Mouse (Mus musculus): ENCODE measurements around the gene Bivm. TPM values are rescaled to one million over a fixed set of nuclear protein-coding genes. Genes with fewer than 3 reads are reported as not detected.

Bivm gene
- total RNA-seq (2014; rRNA removed) (7.5 and 7.8 TPM in 2 replicates), polyA plus RNA-seq (2012; rRNA removed) (5.1 and 6.5 TPM in 2 replicates)

DNA sequence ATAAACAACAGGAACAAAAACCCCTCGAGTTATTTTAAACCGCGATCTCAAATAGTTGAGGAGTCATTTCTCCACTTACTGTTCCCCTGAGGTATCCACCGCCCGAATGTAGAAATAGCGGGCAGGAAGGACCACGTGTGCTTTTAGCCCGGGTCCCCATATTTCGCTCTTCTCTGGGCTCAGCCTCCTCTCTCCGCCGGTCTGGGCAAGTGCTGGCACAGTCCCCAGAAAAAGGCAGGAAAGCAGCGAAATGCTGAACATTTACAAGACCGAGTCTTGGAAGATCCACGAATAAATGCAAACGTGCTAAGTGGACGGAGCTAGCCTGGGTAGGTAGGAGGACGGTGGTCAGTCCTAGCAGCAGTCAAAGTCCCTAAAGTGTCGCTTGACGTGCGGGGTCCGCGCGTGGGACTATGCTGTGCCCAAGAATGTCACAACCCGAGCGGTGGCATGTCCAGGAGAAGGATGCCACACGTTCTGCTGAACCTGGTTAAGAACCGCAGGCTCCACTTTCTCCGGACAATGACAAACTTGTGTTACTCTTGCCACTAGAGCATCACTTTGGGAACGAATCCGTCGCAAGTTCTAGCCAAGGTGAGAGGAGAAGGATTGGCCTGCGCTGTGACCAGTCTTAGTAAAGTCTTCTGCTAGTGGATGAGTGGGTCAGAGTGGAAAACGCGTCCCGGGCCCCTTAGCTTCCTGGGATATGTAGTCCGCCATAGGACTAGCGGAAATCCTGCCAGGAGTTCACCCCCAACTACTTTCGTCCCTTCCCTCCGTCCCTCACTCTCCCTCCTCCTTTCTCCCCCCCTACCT is at the start of gene Bivm, which contains the start of gene Kdelc1:
TSS of gene Bivm (plus strand) at position 719 of the 816 bp plus-strand sequence.
TSS of gene Kdelc1 (minus strand) at position 570 of the 816 bp plus-strand sequence.
- peak within 1 kb of the TSS; percentile 73 for H3K27ac ChIP-seq (replicated peaks; ENCODE audit: insufficient read depth, low read depth, low read length)
- peak; percentile 92 for DNase-seq (ENCODE audit: extremely low read depth, low read depth, low spot score)
- no peaks in the 10 kb centered on the region for H3K27me3 ChIP-seq (ENCODE audit: control insufficient read depth, insufficient read depth, low read length)
- peak within 1 kb of the TSS; percentile 98 for H3K4me3 ChIP-seq (ENCODE audit: insufficient read depth, low read depth, low read length)
- no peaks in the 10 kb centered on the region for H3K79me2 ChIP-seq (ENCODE audit: control insufficient read depth, insufficient read depth, low read length)
- H3K9ac ChIP-seq (ENCODE audit: low read depth, low read length): peak within 1 kb of the TSS; percentile 84
- under 1% methylated on average over 39 of the region's 39 CpGs for WGBS
- H3K36me3 ChIP-seq (ENCODE audit: control insufficient read depth, insufficient read depth, low read length): peaks cover 9% of the 10 kb centered on the region
- H3K4me1 ChIP-seq (ENCODE audit: control insufficient read depth, insufficient read depth, low read length): no peaks in the 10 kb centered on the region; the same call in 1 of the 2 replicates
- no peak for TF ChIP-seq CTCF (IDR thresholded peaks at IDR 0.05; ENCODE audit: low read depth, low read length)
- no peak for TF ChIP-seq POLR2A (IDR thresholded peaks at IDR 0.05; ENCODE audit: extremely low read depth, insufficient read depth, low read length)

DNA sequence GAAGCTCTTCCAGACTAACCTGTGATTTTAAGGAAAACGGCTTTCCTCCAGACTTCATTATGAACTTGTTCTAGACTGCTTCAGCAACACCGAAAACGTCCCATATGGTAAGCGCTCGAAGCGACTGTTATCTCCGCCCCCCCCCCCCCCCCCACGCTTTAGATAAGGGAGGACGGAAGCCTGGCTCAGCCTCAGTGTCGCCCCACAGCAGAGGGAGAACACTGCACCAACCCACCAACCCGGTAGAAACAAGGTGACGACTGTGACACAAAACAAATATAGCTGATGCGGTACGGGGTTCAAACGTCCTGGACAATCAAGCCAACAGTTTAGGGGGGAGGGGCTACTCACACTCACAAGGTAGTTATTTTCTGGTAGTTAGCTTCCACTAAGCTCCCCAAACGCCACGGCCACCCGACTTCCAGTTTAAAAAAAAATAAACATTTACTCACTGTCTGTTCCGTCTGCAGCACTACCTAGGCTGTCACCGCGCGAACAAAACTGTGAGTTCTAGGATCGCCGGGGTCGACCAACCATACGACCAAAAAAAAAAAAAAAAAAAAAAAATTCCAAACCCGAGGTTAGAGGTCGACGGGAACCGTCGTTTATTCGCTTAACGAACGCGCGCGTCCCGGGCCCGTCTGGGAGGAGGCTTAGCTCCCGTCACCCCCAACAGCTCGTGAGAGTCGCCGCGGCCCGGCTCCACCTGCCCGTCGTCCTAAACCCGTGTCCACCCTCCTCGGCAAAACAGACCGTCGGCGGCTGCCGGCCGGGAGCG is 17.1 kb upstream of the Bivm start:
- TF ChIP-seq POLR2A (IDR thresholded peaks at IDR 0.05; ENCODE audit: extremely low read depth, insufficient read depth, low read length) (no peak), CTCF (IDR thresholded peaks at IDR 0.05; ENCODE audit: low read depth, low read length) (no peak)

GRCm38 (mm10) chr1:44102259-44102717 is 16.5 kb upstream of the Bivm start, which contains the start of gene Tex30:
Tex30 (minus strand) TSS chr1:44102441.
- TF ChIP-seq POLR2A (IDR thresholded peaks at IDR 0.05; ENCODE audit: extremely low read depth, insufficient read depth, low read length): peak; percentile 81
- TF ChIP-seq CTCF (IDR thresholded peaks at IDR 0.05; ENCODE audit: low read depth, low read length): no peak
- Histone ChIP-seq H3K27ac (replicated peaks; ENCODE audit: insufficient read depth, low read depth, low read length) (peak within 1 kb of the TSS; percentile 64), H3K4me3 (ENCODE audit: insufficient read depth, low read depth, low read length) (peak within 1 kb of the TSS; percentile 83), H3K36me3 (ENCODE audit: control insufficient read depth, insufficient read depth, low read length) (peaks cover 9% of the 10 kb centered on the region), H3K27me3 (ENCODE audit: control insufficient read depth, insufficient read depth, low read length) (no peaks in the 10 kb centered on the region), H3K79me2 (ENCODE audit: control insufficient read depth, insufficient read depth, low read length) (peaks cover 9% of the 10 kb centered on the region; the same call in 1 of the 2 replicates), H3K4me1 (ENCODE audit: control insufficient read depth, insufficient read depth, low read length) (peaks cover 1% of the 10 kb centered on the region; the same call in 1 of the 2 replicates), H3K9ac (ENCODE audit: low read depth, low read length) (peak within 1 kb of the TSS; percentile 87)
- peak; percentile 82 for DNase-seq (ENCODE audit: extremely low read depth, low read depth, low spot score)
- under 1% methylated on average over 55 of the region's 55 CpGs for WGBS

More for the DNA sequence above, 17.1 kb upstream of the Bivm start:
- peak; percentile 52 for DNase-seq (ENCODE audit: extremely low read depth, low read depth, low spot score)
- Histone ChIP-seq H3K9ac (ENCODE audit: low read depth, low read length) (peak overlapping the region; percentile 87), H3K4me3 (ENCODE audit: insufficient read depth, low read depth, low read length) (peak overlapping the region; percentile 83), H3K27ac (replicated peaks; ENCODE audit: insufficient read depth, low read depth, low read length) (peak overlapping the region; percentile 64), H3K4me1 (ENCODE audit: control insufficient read depth, insufficient read depth, low read length) (peaks cover 1% of the 10 kb centered on the region; the same call in 1 of the 2 replicates), H3K36me3 (ENCODE audit: control insufficient read depth, insufficient read depth, low read length) (peaks cover 5% of the 10 kb centered on the region), H3K27me3 (ENCODE audit: control insufficient read depth, insufficient read depth, low read length) (no peaks in the 10 kb centered on the region), H3K79me2 (ENCODE audit: control insufficient read depth, insufficient read depth, low read length) (peaks cover 9% of the 10 kb centered on the region; the same call in 1 of the 2 replicates)
- WGBS: under 1% methylated on average over 55 of the region's 55 CpGs

- H3K27ac ChIP-seq (replicated peaks; ENCODE audit: insufficient read depth, low read depth, low read length): no peak overlapping the region
- H3K27me3 ChIP-seq (ENCODE audit: control insufficient read depth, insufficient read depth, low read length): no peaks in the 10 kb centered on the region
- H3K4me1 ChIP-seq (ENCODE audit: control insufficient read depth, insufficient read depth, low read length): peaks cover 1% of the 10 kb centered on the region; the same call in 1 of the 2 replicates
- 17% methylated on average over 5 of the region's 5 CpGs for WGBS
- peaks cover 14% of the 10 kb centered on the region for H3K36me3 ChIP-seq (ENCODE audit: control insufficient read depth, insufficient read depth, low read length)
- TF ChIP-seq POLR2A (IDR thresholded peaks at IDR 0.05; ENCODE audit: extremely low read depth, insufficient read depth, low read length): no peak
- TF ChIP-seq CTCF (IDR thresholded peaks at IDR 0.05; ENCODE audit: low read depth, low read length): no peak
- no peak overlapping the region for H3K9ac ChIP-seq (ENCODE audit: low read depth, low read length)
- DNase-seq (ENCODE audit: extremely low read depth, low read depth, low spot score): no peak
- peaks cover 7% of the 10 kb centered on the region; the same call in 1 of the 2 replicates for H3K79me2 ChIP-seq (ENCODE audit: control insufficient read depth, insufficient read depth, low read length)
- no peak overlapping the region for H3K4me3 ChIP-seq (ENCODE audit: insufficient read depth, low read depth, low read length)
These were observed 15.8 kb upstream of the Bivm start for GRCm38 (mm10) chr1:44102939-44103338.

- no peaks in the 10 kb centered on the region for H3K79me2 ChIP-seq (ENCODE audit: control insufficient read depth, insufficient read depth, low read length)
- no peak overlapping the region for H3K27ac ChIP-seq (replicated peaks; ENCODE audit: insufficient read depth, low read depth, low read length)
- no peak for DNase-seq (ENCODE audit: extremely low read depth, low read depth, low spot score)
- no peaks in the 10 kb centered on the region; the same call in 1 of the 2 replicates for H3K4me1 ChIP-seq (ENCODE audit: control insufficient read depth, insufficient read depth, low read length)
- H3K27me3 ChIP-seq (ENCODE audit: control insufficient read depth, insufficient read depth, low read length): no peaks in the 10 kb centered on the region
- H3K36me3 ChIP-seq (ENCODE audit: control insufficient read depth, insufficient read depth, low read length): peaks cover 16% of the 10 kb centered on the region
- TF ChIP-seq CTCF (IDR thresholded peaks at IDR 0.05; ENCODE audit: low read depth, low read length) (no peak), POLR2A (IDR thresholded peaks at IDR 0.05; ENCODE audit: extremely low read depth, insufficient read depth, low read length) (no peak)
- H3K9ac ChIP-seq (ENCODE audit: low read depth, low read length): no peak overlapping the region
- no peak overlapping the region for H3K4me3 ChIP-seq (ENCODE audit: insufficient read depth, low read depth, low read length)
These were observed 1.2 kb upstream of the Bivm start for GRCm38 (mm10) chr1:44117571-44117970.

All from liver, adult 2 months (tissue).